Mouse (Mus musculus) heart, embryonic 14.5 days (tissue): ENCODE data around the gene Lsm10. TPM values are rescaled to one million over a fixed set of nuclear protein-coding genes. Genes with fewer than 3 reads are reported as not detected.
A peak's percentile ranks its signal among the peaks of the same experiment; 100 is the strongest.

Source experiments
- ATAC-seq: fragments of 200-750 bp; cut with Nextera tagmentation; 2 replicates; pipeline ENCODE4 v1.8.0; 2017; ENCODE audit warnings: low read depth, moderate TSS enrichment; ENCODE audit not compliant: insufficient number of reproducible peaks, insufficient read depth, low FRiP score
- H3K27ac ChIP-seq, 2 experiments: fragments of 200-500 bp in 1 of 2; fragments of 300-500 bp in 1 of 2; sonication (generic) in 1 of 2; replicated peaks in 1 of 2; 2 replicates each; pipeline ENCODE4 v1.5.1; 2012 to 2014; ENCODE audit warnings: low read depth in 2 of 2, low read length in 2 of 2, control low read depth in 1 of 2, mild to moderate bottlenecking in 1 of 2, mixed read lengths in 1 of 2; ENCODE audit not compliant: control insufficient read depth in 1 of 2, insufficient read depth in 1 of 2
- H3K27me3 ChIP-seq: fragments of 300-500 bp; sonication (generic); 2 replicates; pipeline ENCODE4 v1.6.1; 2014; ENCODE audit warnings: mild to moderate bottlenecking, low read length, control low read depth; ENCODE audit not compliant: control insufficient read depth, insufficient read depth
- H3K36me3 ChIP-seq: fragments of 300-500 bp; sonication (generic); 2 replicates; pipeline ENCODE4 v1.6.1; 2014; ENCODE audit warnings: mild to moderate bottlenecking, control low read depth, low read length, mixed read lengths; ENCODE audit not compliant: control insufficient read depth, insufficient read depth
- H3K4me1 ChIP-seq, 2 experiments: fragments of 200-500 bp in 1 of 2; fragments of 300-500 bp in 1 of 2; sonication (generic) in 1 of 2; 2 replicates each; pipeline ENCODE4 v1.6.1; 2012 to 2014; ENCODE audit warnings: low read length in 2 of 2, control low read depth in 1 of 2, mixed read lengths in 1 of 2; ENCODE audit not compliant: control insufficient read depth in 2 of 2, insufficient read depth in 2 of 2
- H3K4me2 ChIP-seq: fragments of 300-500 bp; sonication (generic); 2 replicates; pipeline ENCODE4 v1.6.1; 2014; ENCODE audit warnings: mild to moderate bottlenecking, low read length
- H3K4me3 ChIP-seq, 2 experiments: fragments of 200-500 bp in 1 of 2; fragments of 300-500 bp in 1 of 2; sonication (generic) in 1 of 2; 2 replicates each; pipeline ENCODE4 v1.5.1; 2012 to 2014; ENCODE audit warnings: low read length in 2 of 2, mild to moderate bottlenecking in 2 of 2, control low read depth in 1 of 2, low read depth in 1 of 2, moderate library complexity in 1 of 2; ENCODE audit not compliant: control insufficient read depth in 1 of 2, insufficient read depth in 1 of 2
- H3K9ac ChIP-seq: fragments of 300-500 bp; sonication (generic); 2 replicates; pipeline ENCODE4 v1.6.1; 2014; ENCODE audit warnings: mild to moderate bottlenecking, low read length
- H3K9me3 ChIP-seq: fragments of 300-500 bp; sonication (generic); 2 replicates; pipeline ENCODE4 v1.6.1; 2016; ENCODE audit warnings: low read length, control low read depth; ENCODE audit not compliant: control insufficient read depth
- WGBS: fragments of 180-500 bp; shearing (Covaris S2); extraction: QIAGEN DNeasy Blood & Tissue Kit; methylation state at CpG from one replicate; pipeline ENCODE4 v1.1.7; 2014; 5-methylcytosine and 5-hydroxymethylcytosine counted together
- polyA plus RNA-seq: library from polyadenylated mRNA; unstranded; fragments of >200 nt; fragmentation: Nextera tagmentation; extraction: Ambion mirVana; gene quantifications from 2 replicates; pipeline ENCODE4 v1.2.1, GENCODE M21; 2014

The Lsm10 gene
- polyA plus RNA-seq, 1 experiment from 2014 or later: 49.1 TPM

- 88% methylated on average over 3 of the region's 3 CpGs for WGBS
- no peak for ATAC-seq
Measured at GRCm38 (mm10) chr4:126099365-126099764, 2.9 kb downstream of the Lsm10 start.

DNA sequence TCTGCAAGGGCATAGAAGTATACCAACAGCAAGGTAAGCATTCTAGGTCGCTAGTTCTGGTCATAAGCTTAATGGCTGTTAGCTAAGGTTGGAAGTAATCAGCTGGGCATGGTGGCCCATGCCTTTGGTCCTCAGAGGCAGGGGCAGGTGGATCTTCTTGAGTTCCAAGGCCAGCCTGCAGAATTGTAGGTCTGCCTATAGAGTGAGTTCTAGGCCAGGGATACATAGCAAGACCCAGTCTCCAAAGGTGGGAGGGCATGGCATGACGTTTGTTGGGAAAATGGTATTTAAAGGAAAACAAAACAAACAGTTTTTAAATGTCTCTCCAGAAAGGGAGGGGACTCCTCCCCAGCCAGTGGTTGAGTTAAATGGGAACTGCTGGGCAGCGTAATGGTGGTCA lies 4.3 kb downstream of the Lsm10 start:
- peaks cover 18% of the 10 kb centered on the region for H3K36me3 ChIP-seq
- H3K27ac ChIP-seq: peak overlapping the region in 1 of 2 experiments; percentile 56; a peak in 1 of 4 replicates
- H3K4me2 ChIP-seq: no peak overlapping the region
- no peak for ATAC-seq
- H3K9ac ChIP-seq: no peak overlapping the region
- H3K4me1 ChIP-seq: peaks cover 32 to 49% of the 10 kb centered on the region in 2 experiments
- H3K9me3 ChIP-seq: no peaks in the 10 kb centered on the region
- H3K4me3 ChIP-seq: no peak overlapping the region
- 88% methylated on average over 3 of the region's 3 CpGs for WGBS
- H3K27me3 ChIP-seq: no peaks in the 10 kb centered on the region

More at GRCm38 (mm10) chr4:126099365-126099764, 2.9 kb downstream of the Lsm10 start:
- Histone ChIP-seq H3K36me3 (peaks cover 18% of the 10 kb centered on the region), H3K4me1 (peaks cover 23 to 36% of the 10 kb centered on the region in 2 experiments), H3K4me3 (no peak overlapping the region), H3K9ac (peak overlapping the region; percentile 40; the same call in 1 of the 2 replicates), H3K27ac (peak overlapping the region; percentile 56 to 77), H3K27me3 (no peaks in the 10 kb centered on the region), H3K9me3 (no peaks in the 10 kb centered on the region), H3K4me2 (peak overlapping the region; percentile 41)

DNA sequence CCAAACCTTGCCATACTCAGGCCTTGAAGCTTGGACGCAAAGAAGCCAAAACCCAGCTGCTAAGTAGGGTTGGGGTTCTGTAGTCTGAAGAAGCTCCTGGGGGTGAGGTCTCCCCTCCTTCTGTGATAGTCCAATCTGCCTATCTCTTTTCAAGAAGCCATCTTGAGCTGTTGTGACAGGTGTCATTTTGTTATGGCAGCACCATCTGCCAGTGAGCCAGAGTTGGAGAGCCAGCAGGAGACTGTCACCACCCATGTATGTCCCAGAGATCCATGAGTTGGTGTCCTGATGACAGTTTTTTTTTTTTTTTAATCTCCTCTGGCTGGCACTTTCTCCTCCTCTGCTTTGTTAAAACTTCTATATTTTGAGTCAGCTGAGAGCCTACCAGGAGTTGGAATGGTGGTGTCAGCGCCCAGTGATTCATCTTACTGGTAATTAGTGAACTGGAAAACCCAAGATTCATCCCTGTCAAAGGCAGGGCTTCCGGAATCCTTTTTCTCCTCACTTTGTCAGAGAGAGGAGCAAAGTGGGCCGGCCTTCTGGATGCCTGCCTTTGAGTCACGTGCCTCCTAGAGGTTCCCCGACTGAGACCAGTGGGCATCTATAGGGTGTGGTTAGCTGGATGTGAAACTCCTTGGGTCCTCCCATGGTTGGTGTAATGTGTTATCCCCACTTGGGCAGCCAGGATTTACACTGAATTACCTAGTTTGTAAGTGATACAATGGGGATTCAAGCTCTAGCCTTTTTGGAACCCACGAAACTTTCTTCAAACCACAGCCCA lies 5.8 kb downstream of the Lsm10 start:
- no peak for ATAC-seq
- Histone ChIP-seq H3K9me3 (no peaks in the 10 kb centered on the region), H3K36me3 (peaks cover 18% of the 10 kb centered on the region), H3K27me3 (no peaks in the 10 kb centered on the region), H3K4me2 (peak overlapping the region; percentile 97), H3K9ac (peak overlapping the region; percentile 70), H3K4me1 (peaks cover 32 to 44% of the 10 kb centered on the region in 2 experiments), H3K4me3 (peak overlapping the region in 1 of 2 experiments; percentile 90; a peak in 1 of 4 replicates), H3K27ac (peak overlapping the region; percentile 95 to 99)
- 50% methylated on average over 7 of the region's 7 CpGs for WGBS

DNA sequence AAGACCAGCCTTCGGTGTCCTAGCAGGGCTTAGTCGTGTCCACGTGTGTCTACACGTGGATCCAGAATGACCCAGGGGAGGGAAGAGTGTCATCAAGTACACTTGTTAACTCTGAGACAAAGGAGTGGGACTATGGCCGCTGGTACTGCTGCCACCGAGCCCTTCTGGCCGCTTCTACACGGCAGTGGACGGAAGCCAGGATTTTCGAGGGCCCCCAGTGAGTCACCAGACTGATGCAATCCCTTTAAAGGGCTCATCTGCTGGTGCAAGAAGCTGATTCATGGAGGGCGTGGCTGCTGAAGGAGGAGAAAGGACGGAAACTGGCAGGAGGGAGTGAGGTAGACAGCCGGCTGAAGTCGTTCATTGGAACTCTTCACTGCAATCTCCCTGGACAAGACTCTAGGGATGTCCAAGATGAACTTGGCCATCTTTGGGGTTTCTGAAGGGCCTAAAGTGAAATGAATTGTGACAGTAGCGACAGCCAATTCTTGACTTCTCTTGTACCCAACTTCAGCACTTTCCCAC lies 6.7 kb downstream of the Lsm10 start:
- H3K4me3 ChIP-seq: peak overlapping the region; percentile 52 to 90
- H3K4me1 ChIP-seq: peaks cover 37 to 48% of the 10 kb centered on the region in 2 experiments
- no peaks in the 10 kb centered on the region for H3K9me3 ChIP-seq
- no peaks in the 10 kb centered on the region for H3K27me3 ChIP-seq
- peaks cover 16% of the 10 kb centered on the region for H3K36me3 ChIP-seq
- peak; percentile 57 for ATAC-seq
- 1% methylated on average over 15 of the region's 15 CpGs for WGBS
- peak overlapping the region; percentile 70 for H3K9ac ChIP-seq
- peak overlapping the region; percentile 97 for H3K4me2 ChIP-seq
- H3K27ac ChIP-seq: peak overlapping the region; percentile 95 to 99

GRCm38 (mm10) chr4:126103590-126104068 lies 7.2 kb downstream of the Lsm10 start, which contains the start of gene Stk40:
Stk40 (plus strand) TSS chr4:126103957.
- no peaks in the 10 kb centered on the region for H3K9me3 ChIP-seq
- H3K4me3 ChIP-seq: peak within 1 kb of the TSS; percentile 66 to 90
- peak within 1 kb of the TSS; percentile 94 for H3K9ac ChIP-seq
- under 1% methylated on average over 34 of the region's 34 CpGs for WGBS
- peaks cover 11% of the 10 kb centered on the region for H3K36me3 ChIP-seq
- peak; percentile 90 for ATAC-seq
- H3K4me2 ChIP-seq: peak within 1 kb of the TSS; percentile 97
- H3K27ac ChIP-seq: peak within 1 kb of the TSS; percentile 95 to 99
- H3K27me3 ChIP-seq: no peaks in the 10 kb centered on the region
- peaks cover 42 to 53% of the 10 kb centered on the region in 2 experiments for H3K4me1 ChIP-seq

DNA sequence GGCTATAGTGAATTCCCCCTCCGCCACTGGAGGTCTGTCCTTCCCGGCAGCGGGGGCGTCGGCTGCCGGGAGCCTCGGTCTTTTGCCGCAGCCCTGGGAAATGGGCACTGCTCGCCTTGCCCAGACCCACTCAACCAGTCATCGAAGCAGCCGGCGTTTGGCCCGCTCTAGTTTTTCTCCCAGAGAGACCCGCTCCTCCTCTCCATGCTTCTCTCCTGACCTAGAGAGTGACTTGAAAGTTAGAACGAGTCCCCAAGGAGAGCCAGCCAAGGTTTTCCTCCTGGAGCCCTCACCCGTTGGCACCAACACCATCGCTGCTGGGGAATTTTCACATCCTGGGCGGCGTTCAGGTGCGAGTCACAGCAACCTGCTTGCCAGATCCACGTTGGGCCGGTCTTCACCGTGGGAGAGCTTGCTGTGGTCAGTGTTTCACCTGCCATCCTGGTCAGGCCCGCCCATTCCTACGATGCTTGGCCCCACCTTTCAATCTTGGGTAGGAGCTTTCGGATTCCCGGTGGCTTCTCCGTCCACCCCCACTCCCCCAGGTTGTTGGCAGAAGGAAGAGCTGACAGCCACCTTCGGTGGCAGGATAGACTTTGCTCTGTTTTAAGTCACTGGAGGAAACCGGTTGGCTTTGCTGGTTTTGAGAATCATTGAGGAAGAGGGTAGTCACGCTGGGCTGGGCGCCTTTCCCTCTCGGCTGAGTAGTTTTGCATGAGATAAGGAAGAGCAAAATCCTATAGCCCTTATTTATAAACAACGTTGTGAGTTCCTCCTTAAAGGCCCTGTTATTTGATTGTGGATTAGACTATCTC lies 8.0 kb downstream of the Lsm10 start:
- no peaks in the 10 kb centered on the region for H3K9me3 ChIP-seq
- peak overlapping the region; percentile 66 to 90 for H3K4me3 ChIP-seq
- H3K36me3 ChIP-seq: 0 out of 2 replicates have a peak, but pooled peaks cover 3% of the 10 kb centered on the region
- peak overlapping the region; percentile 97 for H3K4me2 ChIP-seq
- peak overlapping the region in 1 of 2 experiments; percentile 95; a peak in 2 of 4 replicates for H3K27ac ChIP-seq
- H3K9ac ChIP-seq: peak overlapping the region; percentile 94
- 2% methylated on average over 28 of the region's 34 CpGs for WGBS
- H3K4me1 ChIP-seq: peaks cover 49 to 53% of the 10 kb centered on the region in 2 experiments
- no peaks in the 10 kb centered on the region for H3K27me3 ChIP-seq
- no peak for ATAC-seq
